Mouse (Mus musculus) bone marrow macrophage, adult 2 months (primary cell): ENCODE results near the gene C130074G19Rik. TPM values are rescaled to one million over a fixed set of nuclear protein-coding genes. Genes with fewer than 3 reads are reported as not detected.

ENCODE experiments used
- H3K27ac ChIP-seq: 2 replicates; pipeline ENCODE4 v1.5.1; 2012; ENCODE audit warnings: low read depth, low read length; ENCODE audit not compliant: insufficient read depth
- H3K4me1 ChIP-seq: 2 replicates; pipeline ENCODE4 v1.6.1; 2012; ENCODE audit warnings: low read length; ENCODE audit not compliant: control insufficient read depth, insufficient read depth
- H3K4me3 ChIP-seq: 2 replicates; pipeline ENCODE4 v1.5.1; 2012; ENCODE audit warnings: mild to moderate bottlenecking, low read length, moderate library complexity; ENCODE audit not compliant: insufficient read depth
- CTCF ChIP-seq: IDR thresholded peaks from 2 replicates; pipeline ENCODE4 v1.5.1; 2012; ENCODE audit warnings: low read depth, mild to moderate bottlenecking, low read length, moderate library complexity
- POLR2A ChIP-seq: IDR thresholded peaks from 2 replicates; pipeline ENCODE4 v1.6.1; 2012; ENCODE audit warnings: mild to moderate bottlenecking, low read depth, low read length, borderline replicate concordance
- polyA plus RNA-seq: library from polyadenylated mRNA; stranded (reverse); fragments of >200 nt; gene quantifications from 2 replicates; pipeline ENCODE4 v1.2.4, GENCODE M21; 2012; ENCODE audit not compliant: missing spikeins, insufficient read depth, insufficient read length

C130074G19Rik gene
- polyA plus RNA-seq, 1 experiment: not detected

GRCm38 (mm10) chr1:184908558-184908957, 25.5 kb upstream of the C130074G19Rik start:
- H3K4me3 ChIP-seq: peak overlapping the region; percentile 36
- 0 out of 2 replicates have a peak, but pooled peaks cover 2% of the 10 kb centered on the region for H3K4me1 ChIP-seq
- H3K27ac ChIP-seq: no peak overlapping the region
- TF ChIP-seq POLR2A: no peak
- TF ChIP-seq CTCF: no peak

- TF ChIP-seq CTCF: no peak
- no peak overlapping the region for H3K27ac ChIP-seq
- H3K4me1 ChIP-seq: 0 out of 2 replicates have a peak, but pooled peaks cover 2% of the 10 kb centered on the region
- H3K4me3 ChIP-seq: no peak overlapping the region
These were observed 23.1 kb upstream of the C130074G19Rik start for GRCm38 (mm10) chr1:184905904-184906745.

GRCm38 (mm10) chr1:184905371-184905770, 22.4 kb upstream of the C130074G19Rik start:
- H3K4me3 ChIP-seq: no peak overlapping the region
- 0 out of 2 replicates have a peak, but pooled peaks cover 2% of the 10 kb centered on the region for H3K4me1 ChIP-seq
- no peak for TF ChIP-seq POLR2A
- no peak for TF ChIP-seq CTCF
- no peak overlapping the region for H3K27ac ChIP-seq

GRCm38 (mm10) chr1:184903697-184904096, 20.7 kb upstream of the C130074G19Rik start:
- Histone ChIP-seq H3K4me3 (no peak overlapping the region), H3K27ac (no peak overlapping the region), H3K4me1 (0 out of 2 replicates have a peak, but pooled peaks cover 2% of the 10 kb centered on the region)
- no peak for TF ChIP-seq CTCF
- TF ChIP-seq POLR2A: no peak

- Histone ChIP-seq H3K27ac (no peak overlapping the region), H3K4me3 (no peak overlapping the region), H3K4me1 (no peaks in the 10 kb centered on the region)
- TF ChIP-seq POLR2A (no peak), CTCF (no peak)
These were observed 19.9 kb upstream of the C130074G19Rik start for GRCm38 (mm10) chr1:184902886-184903285.

GRCm38 (mm10) chr1:184897350-184897749, 14.3 kb upstream of the C130074G19Rik start:
- H3K4me3 ChIP-seq: no peak overlapping the region
- H3K27ac ChIP-seq: no peak overlapping the region
- H3K4me1 ChIP-seq: no peaks in the 10 kb centered on the region
- TF ChIP-seq CTCF (no peak), POLR2A (no peak)

GRCm38 (mm10) chr1:184891998-184892397, 9.0 kb upstream of the C130074G19Rik start:
- Histone ChIP-seq H3K27ac (no peak overlapping the region), H3K4me3 (no peak overlapping the region), H3K4me1 (no peaks in the 10 kb centered on the region)
- TF ChIP-seq POLR2A: no peak

GRCm38 (mm10) chr1:184889454-184889853, 6.4 kb upstream of the C130074G19Rik start:
- TF ChIP-seq POLR2A: no peak
- Histone ChIP-seq H3K4me1 (no peaks in the 10 kb centered on the region), H3K4me3 (no peak overlapping the region), H3K27ac (no peak overlapping the region)

- TF ChIP-seq CTCF (no peak), POLR2A (no peak)
- Histone ChIP-seq H3K4me1 (peaks cover 2% of the 10 kb centered on the region; the same call in 1 of the 2 replicates), H3K27ac (no peak overlapping the region)
These were observed 3.1 kb upstream of the C130074G19Rik start for GRCm38 (mm10) chr1:184886160-184886559.

GRCm38 (mm10) chr1:184881861-184882260, 1.2 kb downstream of the C130074G19Rik start:
- TF ChIP-seq CTCF: no peak
- TF ChIP-seq POLR2A: no peak
- no peak overlapping the region for H3K27ac ChIP-seq
- H3K4me1 ChIP-seq: peaks cover 2% of the 10 kb centered on the region; the same call in 1 of the 2 replicates
- H3K4me3 ChIP-seq: no peak overlapping the region

More at GRCm38 (mm10) chr1:184886160-184886559, 3.1 kb upstream of the C130074G19Rik start:
- H3K4me3 ChIP-seq: no peak overlapping the region
